In genomic region chr13:44178006-44178405, GRCm38 (mm10) we compare ENCODE assay signal across 33 mouse cellular contexts.
"Had no signal": no experiment of that assay in that cellular context is flagged by ENCODE, and none has a peak within 500 bp of the region (broad histone marks: within the 10 kb centered on the region; RNA-seq: fewer than 3 reads in every experiment).

No protein-coding gene starts in this region.

- H3K9ac ChIP-seq: limb, embryonic 12.5 days; limb, embryonic 13.5 days; limb, embryonic 15.5 days; liver, embryonic 12.5 days; liver, embryonic 13.5 days; liver, embryonic 14.5 days; liver, embryonic 15.5 days; liver, postnatal 0 days; lung, embryonic 14.5 days; lung, embryonic 15.5 days; midbrain, embryonic 12.5 days; midbrain, embryonic 13.5 days; midbrain, embryonic 15.5 days; neural tube, embryonic 12.5 days; neural tube, embryonic 13.5 days had no signal

- H3K36me3 ChIP-seq: limb, embryonic 10.5 days; limb, embryonic 12.5 days; limb, embryonic 13.5 days; limb, embryonic 15.5 days; liver, embryonic 12.5 days; liver, embryonic 13.5 days; liver, embryonic 15.5 days; lung, embryonic 15.5 days; midbrain, embryonic 10.5 days; midbrain, embryonic 12.5 days; midbrain, embryonic 13.5 days; midbrain, embryonic 15.5 days; neural tube, embryonic 12.5 days; neural tube, embryonic 13.5 days had no signal

- H3K27me3 ChIP-seq: limb, embryonic 12.5 days; limb, embryonic 13.5 days; limb, embryonic 15.5 days; liver, embryonic 12.5 days; liver, embryonic 13.5 days; liver, embryonic 15.5 days; lung, embryonic 15.5 days; midbrain, embryonic 15.5 days; neural tube, embryonic 12.5 days; neural tube, embryonic 13.5 days had no signal

- DNase-seq: left cerebral cortex, postnatal 4 days; liver; liver, embryonic 13.5 days; liver, postnatal 0 days; lung, adult 18-20 months; lung, adult 2 months; lung, embryonic 14.5 days; lung, postnatal 10 days; lung, postnatal 14 days; lung, postnatal 36 days; lung, postnatal 4 days; midbrain, embryonic 14.5 days had no signal

- H3K9me3 ChIP-seq: limb, embryonic 10.5 days; limb, embryonic 12.5 days; limb, embryonic 13.5 days; limb, embryonic 15.5 days; liver, embryonic 12.5 days; liver, embryonic 13.5 days; liver, embryonic 15.5 days; lung, embryonic 15.5 days; megakaryocyte, embryonic 14.5 days; midbrain, embryonic 10.5 days; midbrain, embryonic 12.5 days; midbrain, embryonic 13.5 days; midbrain, embryonic 15.5 days; neural tube, embryonic 12.5 days; neural tube, embryonic 13.5 days had no signal

- ATAC-seq: liver, embryonic 12.5 days; liver, postnatal 0 days; lung, postnatal 0 days; midbrain, embryonic 13.5 days; midbrain, embryonic 15.5 days; midbrain, embryonic 16.5 days had no signal

- H3K4me2 ChIP-seq: limb, embryonic 12.5 days; limb, embryonic 13.5 days; limb, embryonic 15.5 days; liver, embryonic 11.5 days; liver, embryonic 12.5 days; liver, embryonic 13.5 days; liver, embryonic 15.5 days; lung, embryonic 14.5 days; lung, embryonic 15.5 days; midbrain, embryonic 11.5 days; midbrain, embryonic 12.5 days; midbrain, embryonic 13.5 days; midbrain, embryonic 15.5 days; neural tube, embryonic 12.5 days; neural tube, embryonic 13.5 days had no signal

- H3K4me1 ChIP-seq: liver, embryonic 12.5 days; liver, embryonic 13.5 days; liver, embryonic 15.5 days; midbrain, embryonic 15.5 days had no signal

- H3K4me3 ChIP-seq: limb, embryonic 10.5 days; limb, embryonic 12.5 days; limb, embryonic 13.5 days; limb, embryonic 15.5 days; liver, embryonic 12.5 days; liver, embryonic 13.5 days; liver, embryonic 15.5 days; lung, embryonic 15.5 days; megakaryocyte, embryonic 14.5 days; midbrain, embryonic 10.5 days; midbrain, embryonic 12.5 days; midbrain, embryonic 13.5 days; midbrain, embryonic 15.5 days; myocyte; neural tube, embryonic 12.5 days; neural tube, embryonic 13.5 days had no signal

- H3K27ac ChIP-seq: limb, embryonic 10.5 days; limb, embryonic 12.5 days; limb, embryonic 13.5 days; limb, embryonic 15.5 days; liver, embryonic 12.5 days; liver, embryonic 13.5 days; liver, embryonic 14.5 days; liver, embryonic 15.5 days; lung, embryonic 15.5 days; macrophage; midbrain, embryonic 10.5 days; midbrain, embryonic 12.5 days; midbrain, embryonic 13.5 days; midbrain, embryonic 15.5 days; neural tube, embryonic 12.5 days; neural tube, embryonic 13.5 days had no signal
